Mouse (Mus musculus): Measurements from ENCODE around the gene Gm17660.

GRCm38 (mm10) chr5:104115890-104116289 lies 38.5 kb upstream of the Gm17660 start:
- TF ChIP-seq POLR2A (IDR thresholded peaks at IDR 0.05; ENCODE audit: borderline replicate concordance, insufficient read depth, low read length) (no peak), CTCF (IDR thresholded peaks at IDR 0.05; ENCODE audit: borderline replicate concordance, insufficient read depth, low read depth, low read length) (no peak)
